Mouse (Mus musculus): ENCODE data around the gene Serpinb8. TPM values are rescaled to one million over a fixed set of nuclear protein-coding genes. Genes with fewer than 3 reads are reported as not detected.

Gene Serpinb8
- polyA plus RNA-seq (2015; fragmentation: Nextera tagmentation; extraction: Ambion mirVana) = 0.30 and 0.39 TPM in 2 replicates

- Histone ChIP-seq H3K4me2 (ENCODE audit: low read length) (no peak within 1 kb of the TSS), H3K9me3 (replicated peaks; ENCODE audit: control insufficient read depth, low read length, poor library complexity, severe bottlenecking) (no peaks in the 10 kb centered on the region), H3K36me3 (ENCODE audit: control insufficient read depth, insufficient read depth, low read length) (no peaks in the 10 kb centered on the region), H3K27me3 (ENCODE audit: control insufficient read depth, insufficient read depth, low read depth, low read length) (no peaks in the 10 kb centered on the region), H3K27ac (ENCODE audit: low read length) (no peak within 1 kb of the TSS), H3K4me3 (ENCODE audit: low read depth, low read length) (no peak within 1 kb of the TSS), H3K4me1 (ENCODE audit: control insufficient read depth, insufficient read depth, low read length) (no peaks in the 10 kb centered on the region), H3K9ac (ENCODE audit: low read depth, low read length) (no peak within 1 kb of the TSS)
- ATAC-seq = no peak
- 64% methylated on average over 10 of the region's 10 CpGs for WGBS
These were observed at the start of gene Serpinb8 for GRCm38 (mm10) chr1:107589691-107590470. Serpinb8 (plus strand) TSS chr1:107590006.

- ATAC-seq = no peak
- WGBS = 90% methylated on average over 3 of the region's 3 CpGs
- Histone ChIP-seq H3K36me3 (ENCODE audit: control insufficient read depth, insufficient read depth, low read length) (no peaks in the 10 kb centered on the region), H3K4me3 (ENCODE audit: low read depth, low read length) (no peak overlapping the region), H3K4me2 (ENCODE audit: low read length) (no peak overlapping the region), H3K9ac (ENCODE audit: low read depth, low read length) (no peak overlapping the region), H3K27me3 (ENCODE audit: control insufficient read depth, insufficient read depth, low read depth, low read length) (no peaks in the 10 kb centered on the region), H3K4me1 (ENCODE audit: control insufficient read depth, insufficient read depth, low read length) (no peaks in the 10 kb centered on the region), H3K27ac (ENCODE audit: low read length) (no peak overlapping the region), H3K9me3 (replicated peaks; ENCODE audit: control insufficient read depth, low read length, poor library complexity, severe bottlenecking) (no peaks in the 10 kb centered on the region)
These were observed 30.3 kb upstream of the Serpinb8 start for GRCm38 (mm10) chr1:107559494-107559893.

GRCm38 (mm10) chr1:107562110-107562509 is 27.7 kb upstream of the Serpinb8 start:
- 95% methylated on average over 1 of the region's 1 CpGs for WGBS
- Histone ChIP-seq H3K4me1 (ENCODE audit: control insufficient read depth, insufficient read depth, low read length) (no peaks in the 10 kb centered on the region), H3K9me3 (replicated peaks; ENCODE audit: control insufficient read depth, low read length, poor library complexity, severe bottlenecking) (no peaks in the 10 kb centered on the region), H3K27me3 (ENCODE audit: control insufficient read depth, insufficient read depth, low read depth, low read length) (no peaks in the 10 kb centered on the region), H3K4me3 (ENCODE audit: low read depth, low read length) (no peak overlapping the region), H3K4me2 (ENCODE audit: low read length) (no peak overlapping the region), H3K36me3 (ENCODE audit: control insufficient read depth, insufficient read depth, low read length) (no peaks in the 10 kb centered on the region), H3K9ac (ENCODE audit: low read depth, low read length) (no peak overlapping the region), H3K27ac (ENCODE audit: low read length) (no peak overlapping the region)
- ATAC-seq = no peak

GRCm38 (mm10) chr1:107565644-107566043 is 24.2 kb upstream of the Serpinb8 start:
- no peak overlapping the region for H3K27ac ChIP-seq (ENCODE audit: low read length)
- H3K9me3 ChIP-seq (replicated peaks; ENCODE audit: control insufficient read depth, low read length, poor library complexity, severe bottlenecking) = no peaks in the 10 kb centered on the region
- no peak overlapping the region for H3K9ac ChIP-seq (ENCODE audit: low read depth, low read length)
- no peaks in the 10 kb centered on the region for H3K4me1 ChIP-seq (ENCODE audit: control insufficient read depth, insufficient read depth, low read length)
- no peak for ATAC-seq
- no peaks in the 10 kb centered on the region for H3K36me3 ChIP-seq (ENCODE audit: control insufficient read depth, insufficient read depth, low read length)
- H3K4me2 ChIP-seq (ENCODE audit: low read length) = no peak overlapping the region
- H3K4me3 ChIP-seq (ENCODE audit: low read depth, low read length) = no peak overlapping the region
- H3K27me3 ChIP-seq (ENCODE audit: control insufficient read depth, insufficient read depth, low read depth, low read length) = no peaks in the 10 kb centered on the region

- ATAC-seq = no peak
- Histone ChIP-seq H3K4me1 (ENCODE audit: control insufficient read depth, insufficient read depth, low read length) (no peaks in the 10 kb centered on the region), H3K27me3 (ENCODE audit: control insufficient read depth, insufficient read depth, low read depth, low read length) (no peaks in the 10 kb centered on the region), H3K27ac (ENCODE audit: low read length) (no peak overlapping the region), H3K9ac (ENCODE audit: low read depth, low read length) (no peak overlapping the region), H3K4me2 (ENCODE audit: low read length) (no peak overlapping the region), H3K36me3 (ENCODE audit: control insufficient read depth, insufficient read depth, low read length) (no peaks in the 10 kb centered on the region), H3K4me3 (ENCODE audit: low read depth, low read length) (no peak overlapping the region), H3K9me3 (replicated peaks; ENCODE audit: control insufficient read depth, low read length, poor library complexity, severe bottlenecking) (no peaks in the 10 kb centered on the region)
- WGBS = 89% methylated on average over 2 of the region's 2 CpGs
These were observed 13.7 kb upstream of the Serpinb8 start for GRCm38 (mm10) chr1:107576094-107576493.

- WGBS = 88% methylated on average over 1 of the region's 1 CpGs
- Histone ChIP-seq H3K4me3 (ENCODE audit: low read depth, low read length) (no peak overlapping the region), H3K4me1 (ENCODE audit: control insufficient read depth, insufficient read depth, low read length) (no peaks in the 10 kb centered on the region), H3K36me3 (ENCODE audit: control insufficient read depth, insufficient read depth, low read length) (no peaks in the 10 kb centered on the region), H3K9me3 (replicated peaks; ENCODE audit: control insufficient read depth, low read length, poor library complexity, severe bottlenecking) (no peaks in the 10 kb centered on the region), H3K27ac (ENCODE audit: low read length) (no peak overlapping the region), H3K4me2 (ENCODE audit: low read length) (no peak overlapping the region), H3K27me3 (ENCODE audit: control insufficient read depth, insufficient read depth, low read depth, low read length) (no peaks in the 10 kb centered on the region), H3K9ac (ENCODE audit: low read depth, low read length) (no peak overlapping the region)
- ATAC-seq = no peak
These were observed 12.3 kb upstream of the Serpinb8 start for GRCm38 (mm10) chr1:107577514-107577913.

GRCm38 (mm10) chr1:107581220-107581619 is 8.6 kb upstream of the Serpinb8 start:
- H3K36me3 ChIP-seq (ENCODE audit: control insufficient read depth, insufficient read depth, low read length) = no peaks in the 10 kb centered on the region
- H3K27ac ChIP-seq (ENCODE audit: low read length) = no peak overlapping the region
- H3K9me3 ChIP-seq (replicated peaks; ENCODE audit: control insufficient read depth, low read length, poor library complexity, severe bottlenecking) = no peaks in the 10 kb centered on the region
- 81% methylated on average over 1 of the region's 1 CpGs for WGBS
- H3K4me2 ChIP-seq (ENCODE audit: low read length) = no peak overlapping the region
- H3K4me1 ChIP-seq (ENCODE audit: control insufficient read depth, insufficient read depth, low read length) = no peaks in the 10 kb centered on the region
- no peaks in the 10 kb centered on the region for H3K27me3 ChIP-seq (ENCODE audit: control insufficient read depth, insufficient read depth, low read depth, low read length)
- ATAC-seq = no peak
- H3K9ac ChIP-seq (ENCODE audit: low read depth, low read length) = no peak overlapping the region
- no peak overlapping the region for H3K4me3 ChIP-seq (ENCODE audit: low read depth, low read length)

GRCm38 (mm10) chr1:107582900-107583299 is 6.9 kb upstream of the Serpinb8 start:
- no peaks in the 10 kb centered on the region for H3K36me3 ChIP-seq (ENCODE audit: control insufficient read depth, insufficient read depth, low read length)
- no peak overlapping the region for H3K27ac ChIP-seq (ENCODE audit: low read length)
- no peak for ATAC-seq
- H3K9ac ChIP-seq (ENCODE audit: low read depth, low read length) = no peak overlapping the region
- no peak overlapping the region for H3K4me2 ChIP-seq (ENCODE audit: low read length)
- H3K4me1 ChIP-seq (ENCODE audit: control insufficient read depth, insufficient read depth, low read length) = no peaks in the 10 kb centered on the region
- no peak overlapping the region for H3K4me3 ChIP-seq (ENCODE audit: low read depth, low read length)
- H3K27me3 ChIP-seq (ENCODE audit: control insufficient read depth, insufficient read depth, low read depth, low read length) = no peaks in the 10 kb centered on the region
- no peaks in the 10 kb centered on the region for H3K9me3 ChIP-seq (replicated peaks; ENCODE audit: control insufficient read depth, low read length, poor library complexity, severe bottlenecking)

GRCm38 (mm10) chr1:107583958-107584376 is 5.8 kb upstream of the Serpinb8 start:
- no peaks in the 10 kb centered on the region for H3K27me3 ChIP-seq (ENCODE audit: control insufficient read depth, insufficient read depth, low read depth, low read length)
- no peak overlapping the region for H3K4me2 ChIP-seq (ENCODE audit: low read length)
- H3K36me3 ChIP-seq (ENCODE audit: control insufficient read depth, insufficient read depth, low read length) = no peaks in the 10 kb centered on the region
- H3K4me3 ChIP-seq (ENCODE audit: low read depth, low read length) = no peak overlapping the region
- ATAC-seq = no peak
- H3K9ac ChIP-seq (ENCODE audit: low read depth, low read length) = no peak overlapping the region
- H3K4me1 ChIP-seq (ENCODE audit: control insufficient read depth, insufficient read depth, low read length) = no peaks in the 10 kb centered on the region
- no peaks in the 10 kb centered on the region for H3K9me3 ChIP-seq (replicated peaks; ENCODE audit: control insufficient read depth, low read length, poor library complexity, severe bottlenecking)
- whole genome bisulfite sequencing = 38% methylated on average over 1 of the region's 1 CpGs
- no peak overlapping the region for H3K27ac ChIP-seq (ENCODE audit: low read length)

Data from midbrain, embryonic 16.5 days (tissue).